Mouse (Mus musculus) E14TG2a.4 (cell line): Measurements from ENCODE around the gene Babam2.

Source experiments
- CTCF ChIP-seq: conservative IDR thresholded peaks from 2 replicates; pipeline ENCODE4 v1.5.1; 2014; ENCODE audit warnings: low read length
- NANOG ChIP-seq: IDR thresholded peaks from 2 replicates; pipeline ENCODE4 v1.6.1; 2014; ENCODE audit warnings: borderline replicate concordance, low read length, mixed read lengths

DNA sequence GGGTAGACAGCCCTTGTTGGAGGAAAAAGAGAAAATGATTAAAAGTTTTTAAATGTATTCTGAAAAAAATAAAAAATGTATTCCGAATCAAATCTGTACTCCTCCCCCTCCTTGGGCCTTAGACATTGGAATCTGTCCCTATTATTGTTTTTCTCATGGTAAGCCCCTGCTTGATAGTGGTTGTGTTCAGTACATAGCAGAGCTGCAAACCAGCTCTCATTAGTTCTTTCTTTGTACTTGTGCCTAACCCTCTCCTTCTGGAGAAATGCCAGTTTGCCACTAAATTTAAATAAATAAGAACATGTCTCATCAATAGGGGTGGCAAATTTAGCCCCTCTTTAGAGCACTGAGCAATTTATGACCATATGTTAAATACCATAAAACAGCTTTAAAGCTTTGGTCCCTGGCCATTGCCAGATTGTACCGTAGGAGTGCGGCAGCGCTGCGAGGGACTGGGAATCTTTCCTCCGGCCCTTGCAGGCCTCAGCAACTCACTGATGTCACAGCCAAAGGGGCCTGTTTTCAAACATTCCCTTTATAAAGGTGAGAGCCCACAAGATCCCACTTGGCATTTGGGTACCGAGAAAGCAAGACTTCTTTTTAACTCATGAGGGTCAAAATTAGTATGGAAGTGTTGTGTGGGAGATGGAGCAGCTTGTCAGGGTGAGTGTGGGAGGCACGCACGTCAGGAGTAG lies 52.9 kb downstream of the Babam2 start:
- TF ChIP-seq CTCF (no peak), NANOG (no peak)
